Mouse (Mus musculus): Measurements from ENCODE around the gene Gm128.

Gene Gm128

DNA sequence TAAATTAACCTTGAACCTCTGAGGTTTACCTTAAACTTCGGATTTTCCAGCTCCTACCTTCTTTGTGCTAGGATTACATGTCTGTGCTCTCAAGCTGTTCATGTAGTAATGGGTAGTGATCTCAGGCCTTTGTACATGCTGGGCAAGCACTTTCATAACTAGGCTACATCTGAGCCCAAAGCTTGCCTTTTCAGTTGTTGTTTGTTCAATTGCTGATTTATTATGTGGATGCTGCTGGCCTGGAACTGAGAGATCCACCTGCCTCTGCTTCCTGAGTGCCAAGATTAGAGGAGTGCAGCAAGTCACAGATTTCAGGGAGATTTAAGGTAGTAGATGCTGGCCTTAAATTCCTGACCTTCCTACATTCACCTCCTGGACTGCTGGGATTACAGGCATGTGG is 42.3 kb downstream of the Gm128 start:
- DNase-seq (ENCODE audit: low spot score in 2 of 2): no peak

DNA sequence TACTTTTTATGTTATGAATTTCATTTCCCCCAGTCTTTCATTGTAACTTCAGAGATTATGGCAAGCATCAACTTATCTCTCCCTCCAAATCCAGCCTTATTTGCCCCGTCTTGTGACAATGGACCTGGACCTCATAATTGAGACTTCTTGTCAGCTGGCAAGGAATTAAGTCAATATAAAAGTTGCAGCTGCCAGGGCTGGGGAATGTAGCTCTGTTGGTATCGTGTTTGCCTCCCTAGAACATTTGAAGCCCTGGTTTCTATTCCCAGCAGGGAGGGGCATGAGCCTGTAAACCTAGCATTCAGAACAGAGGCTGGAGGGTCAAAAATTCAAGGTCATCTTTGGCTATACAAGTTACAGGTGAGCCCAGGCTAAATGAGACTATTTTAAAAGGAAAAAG is 45.6 kb downstream of the Gm128 start:
- no peak for DNase-seq (ENCODE audit: low spot score in 2 of 2)

DNA sequence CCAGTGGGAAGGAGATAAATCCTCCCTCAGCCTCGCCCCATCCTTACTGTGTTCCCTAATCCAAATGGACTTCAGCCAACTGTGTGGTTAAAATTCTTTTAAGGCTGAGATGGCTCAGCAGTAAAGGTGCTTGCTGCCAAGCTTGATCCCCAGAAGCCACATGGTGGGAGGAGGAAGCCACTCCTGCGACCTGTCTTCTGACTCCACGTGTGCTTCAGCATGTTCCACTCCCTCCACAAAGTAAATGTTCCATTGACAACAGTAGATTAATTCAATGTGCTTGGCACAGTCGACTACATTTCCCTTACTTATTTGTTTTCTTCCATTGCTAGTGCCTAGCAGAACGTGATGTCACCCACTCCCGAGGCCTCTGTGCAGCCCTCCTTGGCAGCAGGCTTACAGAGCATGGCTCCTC is 46.7 kb downstream of the Gm128 start:
- DNase-seq (ENCODE audit: low spot score in 2 of 2): no peak
